Mouse (Mus musculus) bone marrow, adult 2 months (tissue): ENCODE measurements at regions not wholly inside any gene's neighbourhood (a gene's known extent, or its start where the extent isn't known, plus 50 kb on each side); places are given as distances from the start of the nearest gene placed in this dataset.
"Not testable (repeated sequence)": the region's sequence is repeated elsewhere in the genome, so short reads cannot be mapped to it uniquely, and the experiment has no call there.

ENCODE experiments used
- CTCF ChIP-seq: fragments of 200-500 bp; IDR thresholded peaks from 2 replicates; pipeline ENCODE4 v1.5.1; 2011; ENCODE audit warnings: low read length, control low read depth; ENCODE audit not compliant: control insufficient read depth, insufficient read depth
- POLR2A ChIP-seq: fragments of 200-500 bp; IDR thresholded peaks from 2 replicates; pipeline ENCODE4 v1.6.1; 2011; ENCODE audit warnings: low read depth, mild to moderate bottlenecking, control low read depth, low read length, borderline replicate concordance; ENCODE audit not compliant: control insufficient read depth

GRCm38 (mm10) chr8:37112386-37112785 lies 119.0 kb downstream of the AI429214 start:
- TF ChIP-seq CTCF, POLR2A: not testable (repeated sequence)
